Mouse (Mus musculus) fat pad, adult 2 months (tissue): ENCODE data around the gene Bbs5.
"Not testable (repeated sequence)": the region's sequence is repeated elsewhere in the genome, so short reads cannot be mapped to it uniquely, and the experiment has no call there.

Experiments used
- DNase-seq: peaks from one replicate; pipeline ENCODE4 v3.0.0-alpha.2; 2011; ENCODE audit warnings: low read depth, low spot score; ENCODE audit errors: extremely low read depth

Bbs5 gene

GRCm38 (mm10) chr2:69668414-69668813, 21.4 kb downstream of the Bbs5 start:
- no peak for DNase-seq

- DNase-seq, result no peak
Measured at GRCm38 (mm10) chr2:69669853-69670252, 22.9 kb downstream of the Bbs5 start, which contains the start of gene Klhl41. Gene Klhl41, plus strand, starts transcription at chr2:69670120.

GRCm38 (mm10) chr2:69673723-69674122, 26.8 kb downstream of the Bbs5 start:
- DNase-seq, result no peak

GRCm38 (mm10) chr2:69675266-69675665, 28.3 kb downstream of the Bbs5 start:
- no peak for DNase-seq

GRCm38 (mm10) chr2:69676713-69677112, 29.7 kb downstream of the Bbs5 start:
- no peak for DNase-seq

GRCm38 (mm10) chr2:69677215-69677614, 30.2 kb downstream of the Bbs5 start:
- not testable (repeated sequence) for DNase-seq

GRCm38 (mm10) chr2:69679990-69680389, 33.0 kb downstream of the Bbs5 start:
- no peak for DNase-seq

GRCm38 (mm10) chr2:69681931-69682330, 35.0 kb downstream of the Bbs5 start:
- DNase-seq, result no peak

- DNase-seq, result no peak
Measured at GRCm38 (mm10) chr2:69683036-69683805, 36.2 kb downstream of the Bbs5 start.

GRCm38 (mm10) chr2:69684488-69684887, 37.5 kb downstream of the Bbs5 start:
- DNase-seq, result no peak

- DNase-seq, result no peak
Measured at GRCm38 (mm10) chr2:69690214-69690613, 43.2 kb downstream of the Bbs5 start.

GRCm38 (mm10) chr2:69690843-69691242, 43.9 kb downstream of the Bbs5 start:
- no peak for DNase-seq

GRCm38 (mm10) chr2:69693501-69693900, 46.5 kb downstream of the Bbs5 start:
- no peak for DNase-seq

- DNase-seq, result no peak
Measured at GRCm38 (mm10) chr2:69700446-69700845, 53.5 kb downstream of the Bbs5 start.

- no peak for DNase-seq
Measured at GRCm38 (mm10) chr2:69712171-69712570, 65.2 kb downstream of the Bbs5 start.

- no peak for DNase-seq
Measured at GRCm38 (mm10) chr2:69712981-69713625, 66.1 kb downstream of the Bbs5 start, which contains the start of gene Fastkd1. Gene Fastkd1, minus strand, starts transcription at chr2:69713516.

- DNase-seq, result no peak
Measured at GRCm38 (mm10) chr2:69713626-69714014, 66.6 kb downstream of the Bbs5 start.

GRCm38 (mm10) chr2:69714126-69714525, 67.2 kb downstream of the Bbs5 start:
- DNase-seq, result no peak

- no peak for DNase-seq
Measured at GRCm38 (mm10) chr2:69716483-69716882, 69.5 kb downstream of the Bbs5 start.
